ENCODE assay signal across 27 mouse cellular contexts in genomic region chr11:63058375-63058952, GRCm38 (mm10). TPM values are rescaled to one million over a fixed set of nuclear protein-coding genes. Genes with fewer than 3 reads are reported as not detected.
DNase-seq lines count a peak whose midpoint lies in the region; ATAC-seq and TF ChIP-seq lines count a peak whose summit lies in the region.
"Had no signal": no experiment of that assay in that cellular context is flagged by ENCODE, and none has a peak within 500 bp of the region (broad histone marks: within the 10 kb centered on the region; RNA-seq: fewer than 3 reads in every experiment).

No protein-coding gene starts in this region.

- no peaks in the 10 kb centered on the region for H3K4me1 ChIP-seq in lung, embryonic 14.5 days (ENCODE audit: insufficient read depth)
- peaks cover 5 to 17% of the 10 kb centered on the region in 2 experiments for H3K4me1 ChIP-seq in CH12.LX (ENCODE audit: control insufficient read depth in 1 of 2, insufficient read depth in 2 of 2)

- no peak for TF ChIP-seq RAD21 in CH12.LX (IDR thresholded peaks at IDR 0.05; ENCODE audit: low read depth, low read length)

- no peaks in the 10 kb centered on the region for H3K27me3 ChIP-seq in lung, embryonic 14.5 days (ENCODE audit: insufficient read depth, low read length)
- H3K27me3 ChIP-seq in CH12.LX (replicated peaks) (no peaks in the 10 kb centered on the region), Patski (no peaks in the 10 kb centered on the region)
- H3K27me3 ChIP-seq: midbrain, embryonic 12.5 days; neural tube, embryonic 12.5 days had no signal

- WGBS in lung, embryonic 14.5 days, result 50% methylated on average over 5 of the region's 5 CpGs
- 71% methylated on average over 5 of the region's 5 CpGs for WGBS in macrophage (ENCODE audit: missing documents)

- peak; percentile 43 for DNase-seq in lung, embryonic 14.5 days
- DNase-seq in lung, adult 18-20 months, result no peak
- DNase-seq in CH12.LX (ENCODE audit: extremely low read depth) (no peak), Patski (ENCODE audit: low read depth, low spot score) (no peak)
- DNase-seq in embryo, embryonic 10 days (ENCODE audit: low spot score), result no peak
- DNase-seq: adrenal gland, adult 8-10 months; cerebellum, adult 8-10 months; gastrocnemius, adult 2 months; left cerebral cortex, postnatal 4 days; right cerebral cortex, postnatal 14 days had no signal

- H3K27ac ChIP-seq in lung, embryonic 14.5 days (ENCODE audit: low read depth), result no peak overlapping the region
- H3K27ac ChIP-seq in CH12.LX (ENCODE audit: insufficient read depth, low read depth) (no peak overlapping the region), macrophage (0 out of 2 replicates have a peak overlapping the region, but pooled peaks have one; percentile 10)
- H3K27ac ChIP-seq: gastrocnemius, adult 2 months; hindbrain, embryonic 12.5 days; midbrain, embryonic 12.5 days; neural tube, embryonic 12.5 days; stomach, postnatal 0 days had no signal

- no peak overlapping the region for H3K4me2 ChIP-seq in lung, embryonic 14.5 days
- peak overlapping the region; percentile 33; the same call in 1 of the 2 replicates for H3K4me2 ChIP-seq in CH12.LX (ENCODE audit: insufficient read depth, low read depth, poor library complexity, severe bottlenecking)
- H3K4me2 ChIP-seq: heart, embryonic 12.5 days; hindbrain, embryonic 12.5 days; midbrain, embryonic 12.5 days; neural tube, embryonic 12.5 days had no signal

- no peak overlapping the region for H3K4me3 ChIP-seq in lung, embryonic 14.5 days (ENCODE audit: low read depth, low read length)
- H3K4me3 ChIP-seq in CH12.LX (replicated peaks in 1 of 3; ENCODE audit: low read depth in 2 of 3, low read length in 2 of 3, poor library complexity in 1 of 3) (no peak overlapping the region), macrophage (ENCODE audit: inconsistent target) (no peak overlapping the region)
- H3K4me3 ChIP-seq: gastrocnemius, adult 2 months; heart, embryonic 12.5 days; hindbrain, embryonic 12.5 days; midbrain, embryonic 12.5 days; neural tube, embryonic 12.5 days had no signal

- no peak for TF ChIP-seq CTCF in lung, embryonic 14.5 days (IDR thresholded peaks at IDR 0.05; ENCODE audit: low read depth)
- TF ChIP-seq CTCF in CH12.LX (conservative IDR thresholded peaks at IDR 0.05 in 1 of 2, IDR thresholded peaks at IDR 0.05 in 1 of 2; ENCODE audit: low read depth in 2 of 2, low read length in 2 of 2) (no peak), Patski (IDR thresholded peaks at IDR 0.05) (no peak)

- in situ Hi-C loops in CH12.LX (cut with MboI; ENCODE audit: low pct_ligation_motif_present, low pct_unique_long_range_greater_than_20kb, low sequenced_read_pairs) (no loop called here), Patski (cut with MboI; ENCODE audit: low pct_unique_long_range_greater_than_20kb) (no loop called here)

- H3K9me3 ChIP-seq in lung, embryonic 14.5 days (ENCODE audit: low read depth, low read length), result no peaks in the 10 kb centered on the region
- no peaks in the 10 kb centered on the region for H3K9me3 ChIP-seq in CH12.LX (replicated peaks; ENCODE audit: low read length)
- H3K9me3 ChIP-seq: heart, embryonic 12.5 days; hindbrain, embryonic 12.5 days; midbrain, embryonic 12.5 days; neural tube, embryonic 12.5 days had no signal

- CTCF ChIA-PET in Patski (lab: Charles Lee), result no interaction called here

- POLR2A ChIA-PET in Patski (lab: Charles Lee), result no interaction called here

- dilution Hi-C loops in CH12.LX (cut with MboI; ENCODE audit: extremely low pct_ligation_motif_present, extremely low pct_unique_long_range_greater_than_20kb, low sequenced_read_pairs), result no loop called here

- ATAC-seq in lung, embryonic 14.5 days (ENCODE audit: insufficient read depth), result no peak
- ATAC-seq in Patski, result peak; percentile 31
- ATAC-seq in cerebellum, adult (ENCODE audit: insufficient number of reproducible peaks, low FRiP score, low TSS enrichment), result no peak
- ATAC-seq: forebrain, embryonic 14.5 days; intestine, postnatal 0 days had no signal

- H3K79me2 ChIP-seq in CH12.LX (replicated peaks; ENCODE audit: control insufficient read depth, extremely low read depth, insufficient read depth, poor library complexity, severe bottlenecking) (no peaks in the 10 kb centered on the region), macrophage (ENCODE audit: inconsistent target) (no peaks in the 10 kb centered on the region)

- H3K36me3 ChIP-seq in lung, embryonic 14.5 days (ENCODE audit: insufficient read depth), result no peaks in the 10 kb centered on the region
- H3K36me3 ChIP-seq in CH12.LX (replicated peaks in 1 of 2; ENCODE audit: control insufficient read depth in 1 of 2, insufficient read depth in 1 of 2, low read length in 1 of 2) (peaks cover 0 to 3% of the 10 kb centered on the region in 2 experiments), macrophage (ENCODE audit: inconsistent target) (no peaks in the 10 kb centered on the region)
- H3K36me3 ChIP-seq: heart, embryonic 12.5 days; hindbrain, embryonic 12.5 days; midbrain, embryonic 12.5 days; neural tube, embryonic 12.5 days had no signal

- no peak for TF ChIP-seq POLR2A in CH12.LX (IDR thresholded peaks at IDR 0.05; ENCODE audit: low read depth, low read length)

- TF ChIP-seq EP300 in CH12.LX (IDR thresholded peaks at IDR 0.05; ENCODE audit: low read length), result no peak

- H3K9ac ChIP-seq in lung, embryonic 14.5 days, result no peak overlapping the region
- no peak overlapping the region for H3K9ac ChIP-seq in CH12.LX (ENCODE audit: insufficient read depth, low read depth)
- H3K9ac ChIP-seq: heart, embryonic 12.5 days; hindbrain, embryonic 12.5 days; midbrain, embryonic 12.5 days; neural tube, embryonic 12.5 days had no signal

TF ChIP-seq in CH12.LX, 34 proteins besides CTCF, POLR2A, EP300 and RAD21:
- TF ChIP-seq ZC3H11A (IDR thresholded peaks at IDR 0.05; ENCODE audit: low read depth, low read length) (no peak), MAZ (IDR thresholded peaks at IDR 0.05; ENCODE audit: low read depth, low read length) (no peak), MAX (IDR thresholded peaks at IDR 0.05; ENCODE audit: low read length) (no peak), POLR2AphosphoS2 (IDR thresholded peaks at IDR 0.05; ENCODE audit: low read depth, low read length) (no peak), ZMIZ1 (IDR thresholded peaks at IDR 0.05; ENCODE audit: low read depth, low read length) (no peak), NELFE (IDR thresholded peaks at IDR 0.05; ENCODE audit: low read depth, low read length) (no peak), ZNF384 (IDR thresholded peaks at IDR 0.05; ENCODE audit: low read depth, low read length) (no peak), SMC3 (IDR thresholded peaks at IDR 0.05; ENCODE audit: low read depth, low read length) (no peak), E2F4 (IDR thresholded peaks at IDR 0.05; ENCODE audit: insufficient replicate concordance, low read depth, low read length) (no peak), JUND (conservative IDR thresholded peaks at IDR 0.05; ENCODE audit: low read depth, low read length) (no peak)
TF ChIP-seq in CH12.LX: peak in this region for 0.

RNA-seq across cellular contexts. Expression of gene Tekt3, which starts 3.0 kb away (rescaled TPM):
- polyA plus RNA-seq in lung, embryonic 14.5 days (2014; fragmentation: Nextera tagmentation; extraction: Ambion mirVana), result 0.14 TPM in 1 of 2 replicates, not detected in the other
- not detected in 2 replicates for total RNA-seq in CH12.LX (2012; rRNA removed)
- total RNA-seq in CH12.LX (2014; rRNA removed), result not detected in 2 replicates
- not detected in 2 replicates for polyA plus RNA-seq in CH12.LX (2012; ENCODE audit: insufficient read length, low read depth)
- not detected for polyA plus RNA-seq in Patski (2021)
- total RNA-seq in macrophage (2018; cell fraction: chromatin; rRNA removed), result not detected
- total RNA-seq in macrophage (2018; cell fraction: cytosol; rRNA removed), result not detected
- total RNA-seq in macrophage (2018; cell fraction: nucleus; rRNA removed), result not detected
- polyA plus RNA-seq in macrophage (2018), result not detected in 3 replicates
- total RNA-seq: adrenal gland, adult 8-10 months; gastrocnemius, adult 2 months; heart, postnatal 25 days; liver, adult 2 months; megakaryocyte, adult 5-6 weeks had no signal
- polyA plus RNA-seq: embryonic facial prominence, embryonic 11.5 days; forebrain, embryonic 14.5 days; frontal cortex, adult 2 months; heart, embryonic 12.5 days; hindbrain, embryonic 12.5 days; intestine, postnatal 0 days; kidney, embryonic 16.5 days; liver, adult 2 months; liver, embryonic 16.5 days; midbrain, embryonic 12.5 days; neural tube, embryonic 12.5 days; stomach, postnatal 0 days; thymus, postnatal 0 days had no signal
